Mouse (Mus musculus) adrenal gland, postnatal 4 days (tissue): ENCODE measurements around the gene Spsb1. TPM values are rescaled to one million over a fixed set of nuclear protein-coding genes. Genes with fewer than 3 reads are reported as not detected.

Experiments
- DNase-seq, 2 experiments: peaks; one replicate each; pipeline ENCODE4 v3.0.0; 2021 to 2022; ENCODE audit warnings: low spot score in 2 of 2, mixed read lengths in 2 of 2
- total RNA-seq, 2 experiments: library from RNA; stranded (reverse); gene quantifications; 2 replicates each; pipeline ENCODE4 v1.2.3; 2021

The Spsb1 gene
- total RNA-seq, 2 experiments from 2014 or later, result 36.9 to 42.0 TPM

- DNase-seq, result no peak
These were observed 32.0 kb upstream of the Spsb1 start for GRCm38 (mm10) chr4:149986671-149987417.

GRCm38 (mm10) chr4:149983921-149984645, 29.2 kb upstream of the Spsb1 start:
- DNase-seq, result no peak

- no peak for DNase-seq
These were observed 27.3 kb upstream of the Spsb1 start for GRCm38 (mm10) chr4:149982154-149982553.

GRCm38 (mm10) chr4:149979819-149980308, 25.0 kb upstream of the Spsb1 start:
- DNase-seq, result peak; percentile 67 to 70

GRCm38 (mm10) chr4:149978820-149979219, 24.0 kb upstream of the Spsb1 start:
- no peak for DNase-seq

- no peak for DNase-seq
These were observed 23.1 kb upstream of the Spsb1 start for GRCm38 (mm10) chr4:149977801-149978544.

GRCm38 (mm10) chr4:149977181-149977580, 22.3 kb upstream of the Spsb1 start:
- DNase-seq, result no peak

- no peak for DNase-seq
These were observed 20.9 kb upstream of the Spsb1 start for GRCm38 (mm10) chr4:149975730-149976254.

- no peak for DNase-seq
These were observed 20.4 kb upstream of the Spsb1 start for GRCm38 (mm10) chr4:149975291-149975690.

GRCm38 (mm10) chr4:149971393-149971792, 16.6 kb upstream of the Spsb1 start:
- no peak for DNase-seq

- DNase-seq, result no peak
These were observed 13.7 kb upstream of the Spsb1 start for GRCm38 (mm10) chr4:149968526-149968925.

GRCm38 (mm10) chr4:149966963-149967362, 12.1 kb upstream of the Spsb1 start:
- DNase-seq, result no peak

GRCm38 (mm10) chr4:149966252-149966651, 11.4 kb upstream of the Spsb1 start:
- no peak for DNase-seq

- no peak for DNase-seq
These were observed 10.8 kb upstream of the Spsb1 start for GRCm38 (mm10) chr4:149965672-149966071.

GRCm38 (mm10) chr4:149965242-149965641, 10.4 kb upstream of the Spsb1 start:
- no peak for DNase-seq

GRCm38 (mm10) chr4:149964770-149965169, 9.9 kb upstream of the Spsb1 start:
- no peak for DNase-seq

- DNase-seq, result no peak
These were observed 9.4 kb upstream of the Spsb1 start for GRCm38 (mm10) chr4:149964285-149964684.

GRCm38 (mm10) chr4:149960391-149960790, 5.5 kb upstream of the Spsb1 start:
- DNase-seq, result no peak

- DNase-seq, result no peak
These were observed 5.0 kb upstream of the Spsb1 start for GRCm38 (mm10) chr4:149959816-149960215.

- peak; percentile 49 to 67 for DNase-seq
These were observed 3.7 kb upstream of the Spsb1 start for GRCm38 (mm10) chr4:149958566-149958965.

GRCm38 (mm10) chr4:149956048-149956447, 1.2 kb upstream of the Spsb1 start:
- DNase-seq, result no peak
